Mouse (Mus musculus): ENCODE measurements around the gene Amph. TPM values are rescaled to one million over a fixed set of nuclear protein-coding genes. Genes with fewer than 3 reads are reported as not detected.

Gene Amph
- polyA plus RNA-seq, 1 experiment from 2014 or later = 1.8 TPM

Other genes starting within 250 kb of the Amph start
- 54.0 and 58.7 TPM in 2 replicates for gene Vps41, start 230.9 kb upstream of the Amph start, polyA plus RNA-seq (2015; fragmentation: Nextera tagmentation; extraction: Ambion mirVana)

Measured in stomach, embryonic 15.5 days (tissue).